Mouse (Mus musculus): Measurements from ENCODE around the gene Hspg2. TPM values are rescaled to one million over a fixed set of nuclear protein-coding genes. Genes with fewer than 3 reads are reported as not detected.

Hspg2 gene
- polyA plus RNA-seq, 1 experiment from 2014 or later, result 10.7 TPM

- Histone ChIP-seq H3K27me3 (ENCODE audit: control insufficient read depth, insufficient read depth, low read length) (no peaks in the 10 kb centered on the region), H3K9me3 (ENCODE audit: control insufficient read depth, low read length) (no peaks in the 10 kb centered on the region), H3K27ac (no peak overlapping the region), H3K9ac (no peak overlapping the region), H3K4me1 (replicated peaks; ENCODE audit: control insufficient read depth, insufficient read depth, low read length) (no peaks in the 10 kb centered on the region), H3K4me2 (replicated peaks) (no peak overlapping the region), H3K4me3 (replicated peaks; ENCODE audit: low read length) (no peak overlapping the region), H3K36me3 (replicated peaks; ENCODE audit: control insufficient read depth, insufficient read depth) (no peaks in the 10 kb centered on the region)
- no peak for DNase-seq (ENCODE audit: low spot score)
- no peak for ATAC-seq (ENCODE audit: low FRiP score)
- WGBS, result 91% methylated on average over 10 of the region's 10 CpGs
These were observed 33.6 kb downstream of the Hspg2 start for GRCm38 (mm10) chr4:137502183-137502582.

- Histone ChIP-seq H3K9me3 (ENCODE audit: control insufficient read depth, low read length) (no peaks in the 10 kb centered on the region), H3K4me1 (replicated peaks; ENCODE audit: control insufficient read depth, insufficient read depth, low read length) (no peaks in the 10 kb centered on the region), H3K4me2 (replicated peaks) (no peak overlapping the region), H3K27me3 (ENCODE audit: control insufficient read depth, insufficient read depth, low read length) (no peaks in the 10 kb centered on the region), H3K27ac (no peak overlapping the region), H3K9ac (no peak overlapping the region), H3K36me3 (replicated peaks; ENCODE audit: control insufficient read depth, insufficient read depth) (no peaks in the 10 kb centered on the region), H3K4me3 (replicated peaks; ENCODE audit: low read length) (no peak overlapping the region)
- DNase-seq (ENCODE audit: low spot score) (no peak), ATAC-seq (ENCODE audit: low FRiP score) (no peak)
- WGBS, result 79% methylated on average over 7 of the region's 7 CpGs
These were observed 34.2 kb downstream of the Hspg2 start for GRCm38 (mm10) chr4:137502801-137503200.

GRCm38 (mm10) chr4:137503509-137503971, 35.0 kb downstream of the Hspg2 start:
- WGBS, result 83% methylated on average over 6 of the region's 6 CpGs
- H3K36me3 ChIP-seq (replicated peaks; ENCODE audit: control insufficient read depth, insufficient read depth), result no peaks in the 10 kb centered on the region
- ATAC-seq (ENCODE audit: low FRiP score) (no peak), DNase-seq (ENCODE audit: low spot score) (no peak)
- no peak overlapping the region for H3K4me3 ChIP-seq (replicated peaks; ENCODE audit: low read length)
- H3K9me3 ChIP-seq (ENCODE audit: control insufficient read depth, low read length), result no peaks in the 10 kb centered on the region
- H3K27ac ChIP-seq, result no peak overlapping the region
- H3K4me2 ChIP-seq (replicated peaks), result no peak overlapping the region
- no peaks in the 10 kb centered on the region for H3K4me1 ChIP-seq (replicated peaks; ENCODE audit: control insufficient read depth, insufficient read depth, low read length)
- H3K9ac ChIP-seq, result no peak overlapping the region
- H3K27me3 ChIP-seq (ENCODE audit: control insufficient read depth, insufficient read depth, low read length), result no peaks in the 10 kb centered on the region

GRCm38 (mm10) chr4:137506629-137507028, 38.1 kb downstream of the Hspg2 start:
- ATAC-seq (ENCODE audit: low FRiP score) (no peak), DNase-seq (ENCODE audit: low spot score) (no peak)
- no peaks in the 10 kb centered on the region for H3K36me3 ChIP-seq (replicated peaks; ENCODE audit: control insufficient read depth, insufficient read depth)
- H3K27ac ChIP-seq, result no peak overlapping the region
- H3K9ac ChIP-seq, result no peak overlapping the region
- no peaks in the 10 kb centered on the region for H3K27me3 ChIP-seq (ENCODE audit: control insufficient read depth, insufficient read depth, low read length)
- WGBS, result 91% methylated on average over 10 of the region's 10 CpGs
- H3K4me3 ChIP-seq (replicated peaks; ENCODE audit: low read length), result no peak overlapping the region
- H3K9me3 ChIP-seq (ENCODE audit: control insufficient read depth, low read length), result no peaks in the 10 kb centered on the region
- no peak overlapping the region for H3K4me2 ChIP-seq (replicated peaks)
- 0 out of 2 replicates have a peak, but pooled peaks cover 6% of the 10 kb centered on the region for H3K4me1 ChIP-seq (replicated peaks; ENCODE audit: control insufficient read depth, insufficient read depth, low read length)

GRCm38 (mm10) chr4:137509528-137509927, 41.0 kb downstream of the Hspg2 start:
- no peak overlapping the region for H3K4me2 ChIP-seq (replicated peaks)
- no peak overlapping the region for H3K9ac ChIP-seq
- H3K27me3 ChIP-seq (ENCODE audit: control insufficient read depth, insufficient read depth, low read length), result no peaks in the 10 kb centered on the region
- DNase-seq (ENCODE audit: low spot score), result no peak
- 0 out of 2 replicates have a peak, but pooled peaks cover 6% of the 10 kb centered on the region for H3K4me1 ChIP-seq (replicated peaks; ENCODE audit: control insufficient read depth, insufficient read depth, low read length)
- H3K36me3 ChIP-seq (replicated peaks; ENCODE audit: control insufficient read depth, insufficient read depth), result no peaks in the 10 kb centered on the region
- no peaks in the 10 kb centered on the region for H3K9me3 ChIP-seq (ENCODE audit: control insufficient read depth, low read length)
- H3K4me3 ChIP-seq (replicated peaks; ENCODE audit: low read length), result no peak overlapping the region
- ATAC-seq (ENCODE audit: low FRiP score), result no peak
- no peak overlapping the region for H3K27ac ChIP-seq
- 84% methylated on average over 9 of the region's 9 CpGs for WGBS

- 0 out of 2 replicates have a peak, but pooled peaks cover 6% of the 10 kb centered on the region for H3K4me1 ChIP-seq (replicated peaks; ENCODE audit: control insufficient read depth, insufficient read depth, low read length)
- H3K27me3 ChIP-seq (ENCODE audit: control insufficient read depth, insufficient read depth, low read length), result no peaks in the 10 kb centered on the region
- ATAC-seq (ENCODE audit: low FRiP score) (no peak), DNase-seq (ENCODE audit: low spot score) (no peak)
- no peak overlapping the region for H3K4me3 ChIP-seq (replicated peaks; ENCODE audit: low read length)
- WGBS, result 58% methylated on average over 15 of the region's 15 CpGs
- no peak overlapping the region for H3K9ac ChIP-seq
- H3K9me3 ChIP-seq (ENCODE audit: control insufficient read depth, low read length), result no peaks in the 10 kb centered on the region
- no peaks in the 10 kb centered on the region for H3K36me3 ChIP-seq (replicated peaks; ENCODE audit: control insufficient read depth, insufficient read depth)
- H3K27ac ChIP-seq, result no peak overlapping the region
- no peak overlapping the region for H3K4me2 ChIP-seq (replicated peaks)
These were observed 41.6 kb downstream of the Hspg2 start for GRCm38 (mm10) chr4:137510021-137510696.

GRCm38 (mm10) chr4:137512897-137513296, 44.3 kb downstream of the Hspg2 start:
- no peak for ATAC-seq (ENCODE audit: low FRiP score)
- no peaks in the 10 kb centered on the region for H3K9me3 ChIP-seq (ENCODE audit: control insufficient read depth, low read length)
- no peak overlapping the region for H3K27ac ChIP-seq
- no peak for DNase-seq (ENCODE audit: low spot score)
- H3K4me3 ChIP-seq (replicated peaks; ENCODE audit: low read length), result no peak overlapping the region
- no peak overlapping the region for H3K9ac ChIP-seq
- H3K36me3 ChIP-seq (replicated peaks; ENCODE audit: control insufficient read depth, insufficient read depth), result no peaks in the 10 kb centered on the region
- H3K27me3 ChIP-seq (ENCODE audit: control insufficient read depth, insufficient read depth, low read length), result no peaks in the 10 kb centered on the region
- 0 out of 2 replicates have a peak, but pooled peaks cover 6% of the 10 kb centered on the region for H3K4me1 ChIP-seq (replicated peaks; ENCODE audit: control insufficient read depth, insufficient read depth, low read length)
- no peak overlapping the region for H3K4me2 ChIP-seq (replicated peaks)
- WGBS, result 89% methylated on average over 6 of the region's 6 CpGs

GRCm38 (mm10) chr4:137517989-137518691, 49.6 kb downstream of the Hspg2 start:
- Histone ChIP-seq H3K9ac (no peak overlapping the region), H3K27ac (no peak overlapping the region), H3K27me3 (ENCODE audit: control insufficient read depth, insufficient read depth, low read length) (no peaks in the 10 kb centered on the region), H3K4me3 (replicated peaks; ENCODE audit: low read length) (no peak overlapping the region), H3K4me1 (replicated peaks; ENCODE audit: control insufficient read depth, insufficient read depth, low read length) (no peaks in the 10 kb centered on the region), H3K4me2 (replicated peaks) (no peak overlapping the region), H3K9me3 (ENCODE audit: control insufficient read depth, low read length) (no peaks in the 10 kb centered on the region), H3K36me3 (replicated peaks; ENCODE audit: control insufficient read depth, insufficient read depth) (no peaks in the 10 kb centered on the region)
- no peak for ATAC-seq (ENCODE audit: low FRiP score)
- no peak for DNase-seq (ENCODE audit: low spot score)
- 87% methylated on average over 36 of the region's 36 CpGs for WGBS

GRCm38 (mm10) chr4:137518746-137519145, 50.2 kb downstream of the Hspg2 start:
- no peaks in the 10 kb centered on the region for H3K27me3 ChIP-seq (ENCODE audit: control insufficient read depth, insufficient read depth, low read length)
- WGBS, result 87% methylated on average over 14 of the region's 14 CpGs
- H3K9me3 ChIP-seq (ENCODE audit: control insufficient read depth, low read length), result no peaks in the 10 kb centered on the region

More at GRCm38 (mm10) chr4:137518746-137519145, 50.2 kb downstream of the Hspg2 start:
- H3K36me3 ChIP-seq (replicated peaks; ENCODE audit: control insufficient read depth, insufficient read depth), result no peaks in the 10 kb centered on the region
- H3K4me1 ChIP-seq (replicated peaks; ENCODE audit: control insufficient read depth, insufficient read depth, low read length), result no peaks in the 10 kb centered on the region
- DNase-seq (ENCODE audit: low spot score) (no peak), ATAC-seq (ENCODE audit: low FRiP score) (no peak)
- H3K4me3 ChIP-seq (replicated peaks; ENCODE audit: low read length), result no peak overlapping the region
- H3K9ac ChIP-seq, result no peak overlapping the region
- H3K27ac ChIP-seq, result no peak overlapping the region
- no peak overlapping the region for H3K4me2 ChIP-seq (replicated peaks)
